Mouse (Mus musculus) gastrocnemius, postnatal 14 days (tissue): Measurements from ENCODE around the gene A530016L24Rik. TPM values are rescaled to one million over a fixed set of nuclear protein-coding genes. Genes with fewer than 3 reads are reported as not detected.

Source experiments
- DNase-seq: peaks from one replicate; pipeline ENCODE4 v3.0.0; 2021; ENCODE audit warnings: mixed read lengths
- intact Hi-C: fragments of 180-260 bp; cut with DNase I; formaldehyde crosslinking; loops from one replicate; pipeline ENCODE4 v1.15.1; 2025; ENCODE audit warnings: low total_unique reads
- total RNA-seq, 2 experiments: library from RNA; stranded (reverse); gene quantifications; 2 replicates each; pipeline ENCODE4 v1.2.3; 2021

A530016L24Rik gene
- total RNA-seq, 2 experiments from 2014 or later: 0.82 to 0.96 TPM

- DNase-seq: peak; percentile 86
- intact Hi-C loops: loop anchor here (5.0 kb wide), 1 partner anchor 41 kb away; no protein-coding TSS in a partner anchor
Observed at GRCm38 (mm10) chr12:112542920-112543300, 53.7 kb downstream of the A530016L24Rik start.

GRCm38 (mm10) chr12:112543941-112544340 is 54.7 kb downstream of the A530016L24Rik start:
- intact Hi-C loops: loop anchor here (2.0 to 5.0 kb wide), 2 partner anchors 42 to 399 kb away; no protein-coding TSS in a partner anchor

GRCm38 (mm10) chr12:112544946-112545701 is 55.9 kb downstream of the A530016L24Rik start:
- intact Hi-C loops: loop anchor here (2.0 to 5.0 kb wide), 2 partner anchors 43 to 400 kb away; no protein-coding TSS in a partner anchor
- DNase-seq: peak; percentile 60

More at GRCm38 (mm10) chr12:112543941-112544340, 54.7 kb downstream of the A530016L24Rik start:
- DNase-seq: no peak

DNA sequence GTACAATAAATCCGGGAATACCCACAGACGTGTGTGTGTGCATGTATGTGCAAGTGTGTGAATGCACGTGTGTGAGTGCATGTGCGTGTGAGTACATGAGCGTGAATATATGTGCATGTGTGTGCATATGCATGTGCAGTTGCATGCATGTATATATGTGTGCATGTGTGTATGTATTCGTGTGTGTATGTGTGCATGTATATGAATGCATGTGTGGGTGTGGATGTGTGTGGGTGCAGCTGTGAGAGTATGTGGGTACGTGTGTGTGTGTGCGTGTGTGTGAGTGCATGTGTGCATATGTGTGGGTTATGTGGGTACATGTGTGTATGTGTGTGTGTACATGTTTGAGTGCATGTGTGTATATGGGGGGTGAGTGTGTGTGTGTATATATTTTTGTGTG is 56.9 kb downstream of the A530016L24Rik start:
- intact Hi-C loops: no loop called here
- DNase-seq: no peak

DNA sequence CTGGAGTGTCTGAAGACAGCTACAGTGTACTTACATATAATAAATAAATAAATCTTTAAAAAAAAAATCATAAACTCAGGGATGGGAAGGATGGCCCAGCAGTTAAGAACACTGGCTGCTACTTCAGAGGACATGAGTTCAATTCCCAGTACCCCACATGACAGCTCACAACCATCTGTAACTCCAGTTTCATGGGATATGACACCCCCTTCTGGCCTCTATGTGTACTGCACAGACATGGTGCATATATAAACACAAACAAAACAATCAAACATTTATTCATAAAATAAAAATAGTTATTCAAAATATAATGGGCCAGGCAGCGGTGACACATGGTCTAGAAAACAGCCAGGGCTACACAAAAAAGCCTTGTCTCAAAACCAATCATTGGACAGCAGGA is 60.0 kb downstream of the A530016L24Rik start:
- intact Hi-C loops: no loop called here
- no peak for DNase-seq

Other genes with a start within 250 kb of the A530016L24Rik start
- not detected for gene Tmem179, start 27.3 kb downstream of the A530016L24Rik start, total RNA-seq
- 10 to 100 TPM; 15.0 to 16.1 TPM for gene Inf2, start 99.3 kb downstream of the A530016L24Rik start, total RNA-seq
- 100 to 1,000 TPM; 462 to 471 TPM for gene Adssl1, start 130.6 kb downstream of the A530016L24Rik start, total RNA-seq
- 10 to 100 TPM; 16.9 to 18.7 TPM for gene Siva1, start 155.2 kb downstream of the A530016L24Rik start, total RNA-seq
- 10 to 100 TPM; 78.3 to 89.4 TPM for gene Akt1, start 185.4 kb downstream of the A530016L24Rik start, total RNA-seq
- gene Zbtb42, start 189.4 kb downstream of the A530016L24Rik start, total RNA-seq: 1 to 10 TPM; 1.3 to 2.1 TPM
- gene Cep170b, start 231.0 kb downstream of the A530016L24Rik start, total RNA-seq: 10 to 100 TPM; 10.9 to 14.4 TPM